Mouse (Mus musculus) left cerebral cortex, adult 9 months (tissue): ENCODE data around the gene Eif3f.

ENCODE experiments used
- DNase-seq, 2 experiments: peaks; one replicate each; pipeline ENCODE4 v3.0.0; 2022; ENCODE audit warnings: low spot score in 2 of 2

The Eif3f gene

DNA sequence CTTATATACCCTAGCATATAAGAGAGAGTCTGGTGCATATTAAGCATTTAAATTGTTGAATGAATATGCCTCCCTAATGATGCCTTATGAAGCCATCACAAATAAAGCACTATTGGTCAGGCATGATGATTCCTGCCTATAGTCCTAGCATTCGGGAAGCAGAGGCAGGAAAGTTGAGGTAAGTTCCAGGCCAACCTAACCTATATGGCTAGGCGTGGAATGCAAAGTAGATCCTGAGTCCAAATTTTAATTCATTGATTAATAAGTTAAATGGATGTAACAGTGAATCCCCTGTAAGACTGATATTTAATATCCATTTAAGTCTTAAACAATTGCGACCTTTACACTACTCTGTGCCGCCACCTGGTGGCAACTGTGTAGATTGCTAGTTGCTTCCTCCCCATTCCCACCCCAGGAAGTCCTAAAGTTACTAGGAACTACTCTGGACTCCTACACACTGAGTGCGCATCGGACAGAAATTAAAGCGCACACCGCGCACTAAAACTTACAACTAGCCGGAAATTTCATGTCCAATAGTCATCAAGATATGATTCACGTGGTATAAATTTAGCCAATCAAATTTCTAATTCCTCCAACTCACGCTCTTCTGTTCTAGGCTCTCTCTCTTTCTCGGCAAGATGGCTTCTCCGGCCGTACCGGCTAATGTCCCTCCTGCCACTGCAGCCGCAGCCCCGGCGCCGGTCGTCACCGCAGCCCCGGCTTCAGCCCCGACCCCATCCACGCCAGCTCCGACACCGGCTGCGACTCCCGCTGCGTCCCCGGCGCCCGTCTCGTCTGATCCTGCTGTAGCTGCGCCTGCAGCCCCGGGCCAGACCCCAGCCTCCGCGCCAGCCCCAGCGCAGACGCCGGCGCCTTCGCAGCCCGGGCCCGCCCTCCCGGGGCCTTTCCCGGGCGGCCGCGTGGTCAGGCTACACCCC lies at the start of gene Eif3f:
TSS of gene Eif3f (plus strand) at position 624 of the 938 bp plus-strand sequence.
- peak; percentile 96 to 99 for DNase-seq

DNA sequence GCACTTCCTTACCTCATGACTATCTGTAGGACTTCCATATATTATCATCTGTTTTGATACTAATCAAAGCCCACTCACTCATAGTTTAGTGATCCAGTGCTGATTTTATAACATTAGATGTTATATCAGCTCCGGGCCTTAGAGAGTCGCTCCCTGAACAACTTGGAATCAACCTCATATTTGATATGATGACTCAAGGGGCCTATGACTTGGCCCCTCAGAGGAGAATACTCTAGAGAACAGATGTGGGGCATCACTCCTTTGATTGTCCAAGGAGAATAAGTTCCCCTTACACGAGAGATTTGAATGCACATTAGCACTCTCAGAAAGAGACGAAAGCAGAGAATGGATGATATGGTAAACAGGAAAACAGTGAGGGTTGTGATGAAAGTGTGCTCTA lies 49.3 kb upstream of the Eif3f start, which contains the start of gene Olfr518:
TSS of gene Olfr518 (minus strand) at position 101 of the 400 bp plus-strand sequence.
- no peak for DNase-seq

DNA sequence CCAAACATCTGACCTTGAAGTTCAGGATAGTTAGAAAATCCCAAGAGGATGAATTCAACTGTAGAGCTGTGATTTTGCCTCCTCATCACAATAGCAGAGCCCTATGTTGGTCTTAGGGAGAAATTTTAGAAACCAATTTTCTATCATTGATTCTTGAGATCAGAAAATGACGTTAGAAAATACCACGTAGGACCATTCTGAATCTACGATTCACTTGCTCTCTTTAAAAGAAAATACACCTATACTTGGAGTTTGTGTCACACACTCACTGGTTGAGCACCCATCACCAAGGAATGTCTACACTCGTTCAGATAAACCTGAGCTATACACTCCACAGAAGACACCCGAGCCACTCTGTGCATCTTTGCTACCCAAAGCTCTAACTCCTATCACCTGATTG lies 39.9 kb upstream of the Eif3f start, which contains the start of gene Olfr519:
TSS of gene Olfr519 (minus strand) at position 101 of the 400 bp plus-strand sequence.
- no peak for DNase-seq

DNA sequence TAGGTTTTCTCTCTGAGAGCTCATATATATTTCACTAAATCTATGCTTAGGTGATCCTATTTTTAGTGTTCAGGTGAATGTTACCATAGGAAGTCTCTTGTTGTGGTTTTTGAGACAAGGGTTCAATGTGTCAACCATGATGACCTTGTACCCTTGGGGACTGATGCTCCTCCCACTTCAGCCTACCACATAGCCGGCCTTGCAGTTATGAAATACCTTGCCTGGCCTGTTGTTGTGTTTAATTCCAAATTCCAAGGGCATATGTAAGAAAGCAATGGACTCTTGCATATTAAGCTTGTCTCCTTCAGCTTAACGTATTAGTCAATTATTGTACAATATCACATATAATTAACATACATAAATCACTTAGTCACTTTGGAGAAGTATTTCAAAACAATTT lies 30.2 kb upstream of the Eif3f start:
- no peak for DNase-seq

DNA sequence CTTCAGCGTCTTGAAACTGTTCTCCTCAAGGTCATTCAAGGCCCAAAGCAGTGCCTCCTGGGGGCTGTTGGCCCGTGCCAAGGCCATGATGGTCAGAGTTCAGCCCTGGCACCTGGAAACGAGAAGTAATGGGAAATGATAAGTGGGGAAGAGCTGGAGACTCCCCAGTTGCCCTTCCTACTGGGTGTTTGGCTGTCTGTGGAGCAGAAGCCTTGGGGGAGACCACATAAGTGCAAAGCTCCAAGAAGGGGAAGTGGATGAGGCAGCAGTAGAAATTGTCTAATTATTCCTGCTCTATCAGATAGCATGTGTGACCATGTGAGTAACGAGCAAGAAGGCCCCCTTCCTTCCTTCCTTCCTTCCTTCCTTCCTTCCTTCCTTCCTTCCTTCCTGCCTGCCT lies 7.2 kb upstream of the Eif3f start:
- no peak for DNase-seq

DNA sequence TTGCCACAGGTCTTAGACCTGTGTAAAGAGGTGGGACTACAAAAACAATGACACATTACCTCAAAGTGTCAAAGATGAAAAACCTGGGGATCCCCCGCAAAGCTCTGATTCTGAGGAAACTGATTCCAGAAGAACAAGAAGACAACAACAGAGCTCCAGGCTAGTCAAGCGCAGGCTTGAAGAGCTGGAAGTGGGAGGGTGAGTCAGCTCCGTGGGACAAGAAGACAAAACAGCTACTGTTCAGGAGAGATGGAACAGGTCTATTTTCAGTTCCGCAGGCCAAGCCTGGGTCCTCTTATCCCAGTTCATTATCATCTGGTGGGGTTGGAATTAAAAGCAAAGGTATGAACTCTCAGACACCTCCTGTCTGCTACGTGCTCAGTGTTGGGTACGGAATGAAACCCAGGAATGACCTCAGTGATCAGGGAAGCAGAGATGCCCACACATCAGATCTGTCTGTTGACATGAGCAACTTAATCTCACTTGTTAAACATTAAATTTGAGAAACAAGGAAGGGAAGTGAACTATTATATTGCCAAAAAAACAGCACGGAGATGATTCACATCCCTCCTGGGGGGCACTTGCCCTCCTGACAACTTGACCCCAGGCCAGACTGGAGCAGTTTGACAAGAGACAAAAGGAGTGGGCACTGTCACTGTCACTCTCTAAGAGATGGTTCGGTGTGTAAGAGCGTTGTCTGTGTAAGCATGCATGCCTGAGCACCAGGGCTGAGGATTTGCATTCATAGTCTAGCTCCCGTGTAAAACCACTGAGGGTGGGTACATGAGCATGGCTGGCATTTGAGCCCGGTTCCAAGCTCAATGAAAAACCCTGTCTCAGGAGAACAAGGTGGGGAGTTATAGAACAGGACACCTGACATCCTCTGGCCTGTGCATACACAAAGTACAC lies 5.7 kb upstream of the Eif3f start:
- peak in 1 of 2 experiments; percentile 39 for DNase-seq

DNA sequence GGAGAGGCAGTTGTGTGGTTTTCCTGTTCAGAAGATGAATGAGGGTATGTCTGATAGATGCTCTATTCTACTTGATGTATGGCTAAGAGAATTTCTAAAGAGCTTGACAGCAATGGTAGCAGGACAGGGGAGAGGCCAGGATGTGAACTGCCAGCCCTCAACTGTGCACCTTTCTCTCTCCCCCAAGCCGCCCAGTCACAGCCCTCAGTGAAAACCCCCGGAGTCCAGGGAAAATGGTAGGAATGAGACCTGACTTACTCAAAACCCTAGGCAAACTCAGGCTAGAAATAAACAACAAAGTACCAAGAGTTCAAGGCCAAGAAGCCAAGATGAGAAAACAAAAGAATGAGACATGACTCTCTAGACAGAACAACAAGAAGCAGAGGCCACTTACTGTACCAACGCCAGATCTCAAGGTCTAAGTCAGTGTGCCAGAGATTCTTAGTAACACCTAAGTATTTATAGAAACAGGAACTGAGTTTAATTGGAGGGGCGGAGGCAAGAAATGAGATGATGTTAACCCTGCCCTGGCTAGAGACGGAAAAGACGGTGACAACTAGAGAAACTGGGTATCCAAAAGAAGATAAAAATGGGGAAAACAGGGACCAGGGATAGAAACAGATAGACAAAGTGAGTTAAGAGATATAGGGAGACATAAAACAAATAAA lies 4.4 kb upstream of the Eif3f start, which contains the start of gene Nlrp10:
TSS of gene Nlrp10 (minus strand) at position 453 of the 668 bp plus-strand sequence.
- DNase-seq: no peak

DNA sequence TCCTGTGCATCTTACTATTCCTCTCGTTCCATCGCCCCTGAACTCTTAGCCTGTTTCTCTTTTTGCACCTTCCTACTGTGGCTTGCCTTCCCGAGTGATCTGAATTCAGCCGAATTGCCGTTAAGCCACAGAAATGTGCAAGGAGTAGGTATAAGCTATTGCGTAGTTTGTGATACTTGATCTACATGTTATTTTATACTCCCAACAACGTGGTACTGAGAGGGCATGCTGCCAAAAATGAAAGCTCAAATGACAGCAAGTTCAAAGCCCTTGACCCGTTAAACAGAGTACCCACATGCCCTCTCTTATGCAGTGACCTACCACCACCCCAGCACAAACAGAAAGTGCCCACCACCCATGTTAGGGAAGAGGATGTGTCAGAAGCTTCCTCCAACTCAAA lies 619 bp downstream of the Eif3f start:
- no peak for DNase-seq

DNA sequence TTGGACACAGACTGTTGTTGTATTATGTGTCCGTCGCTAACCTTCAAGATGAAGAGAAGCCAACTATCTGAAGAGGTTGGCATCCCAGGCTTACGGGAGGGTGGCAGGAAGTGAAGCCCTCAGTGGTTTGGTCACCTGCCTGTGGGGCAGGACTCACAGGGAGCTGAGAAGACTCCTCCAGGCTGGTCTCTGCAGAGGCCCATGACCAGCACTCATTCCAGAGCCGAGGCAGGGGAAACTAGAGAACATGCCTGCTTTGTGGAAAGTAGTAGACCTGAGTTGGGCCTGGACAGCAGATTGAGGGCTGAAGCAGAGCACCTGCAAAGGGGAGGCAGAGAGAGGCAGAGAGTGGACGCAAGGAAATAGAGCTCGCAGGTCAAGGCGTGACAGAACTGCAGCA lies 1.2 kb downstream of the Eif3f start:
- no peak for DNase-seq

DNA sequence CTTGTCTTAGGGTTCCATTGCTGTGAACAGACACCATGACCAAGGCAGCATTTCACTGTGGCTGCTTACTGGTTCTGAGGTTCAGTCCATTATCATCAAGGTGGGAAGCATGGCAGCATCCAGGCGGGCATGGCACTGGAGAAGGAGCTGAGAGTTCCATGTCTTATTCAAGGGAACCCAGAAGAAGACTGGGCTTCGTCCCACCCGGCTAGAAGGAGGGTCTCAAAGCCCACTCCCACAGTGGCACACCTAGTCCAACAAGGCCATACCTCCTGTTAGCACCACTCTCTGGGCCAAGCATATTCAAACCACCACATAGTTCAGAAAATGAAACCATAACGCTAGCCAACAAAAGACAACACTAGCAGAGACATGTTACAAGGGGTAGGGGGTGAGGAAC lies 2.4 kb downstream of the Eif3f start:
- DNase-seq: no peak

DNA sequence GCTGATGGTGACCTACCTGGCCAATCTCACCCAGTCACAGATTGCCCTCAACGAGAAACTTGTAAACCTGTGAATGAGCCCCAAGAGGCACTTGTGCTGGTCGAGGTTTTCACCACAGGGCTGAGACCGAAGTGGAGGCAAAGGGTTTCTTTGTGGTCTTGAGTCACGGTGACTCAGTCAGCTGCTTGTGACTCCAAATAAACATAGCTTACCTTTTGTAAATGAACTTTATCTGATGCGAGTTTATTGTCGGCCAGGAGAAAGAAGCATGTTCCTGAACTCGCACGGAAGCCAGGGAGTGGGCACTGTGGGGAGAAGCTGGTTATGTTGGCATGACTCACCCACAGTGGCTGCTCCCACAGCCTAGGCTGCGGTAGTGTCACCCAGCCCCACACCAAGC lies 7.2 kb downstream of the Eif3f start:
- DNase-seq: no peak

DNA sequence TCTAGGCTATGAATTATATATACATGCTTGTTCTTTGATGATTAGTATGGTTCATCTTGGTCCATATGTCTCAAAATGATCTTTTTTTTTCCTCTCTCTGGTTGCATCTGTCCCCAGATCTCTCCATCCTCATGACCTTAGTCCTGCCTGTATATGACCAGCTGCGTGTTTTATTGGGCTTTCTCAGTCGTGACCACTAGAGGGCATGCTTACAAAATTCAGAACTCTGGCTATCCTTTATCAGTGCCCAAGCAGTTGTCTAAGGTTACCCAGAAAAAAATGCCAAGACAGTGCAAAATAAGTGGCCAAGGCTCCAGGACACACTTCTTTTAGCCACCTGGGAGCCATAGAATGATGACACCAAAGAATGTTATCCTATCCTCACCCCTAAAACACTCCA lies 9.8 kb downstream of the Eif3f start:
- peak in 1 of 2 experiments; percentile 59 for DNase-seq

DNA sequence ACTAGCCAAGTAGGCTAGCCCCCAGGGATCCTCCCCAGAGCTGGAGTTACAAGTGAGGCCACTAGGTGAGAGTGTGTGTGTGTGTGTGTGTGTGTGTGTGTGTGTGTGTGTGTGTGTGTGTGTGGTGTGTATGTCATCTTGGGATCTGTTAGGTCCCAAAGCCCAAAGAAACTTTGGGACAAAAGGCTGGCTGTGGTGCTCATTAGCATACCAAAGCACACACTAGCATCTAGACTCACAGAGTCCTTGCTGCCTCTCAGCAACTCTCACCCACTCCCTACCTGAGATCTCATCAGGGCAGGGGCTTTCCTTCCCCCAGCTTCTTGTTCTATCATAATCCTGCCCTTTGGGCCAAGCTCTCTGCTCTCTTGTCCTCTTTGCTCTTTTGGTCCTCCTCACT lies 14.4 kb downstream of the Eif3f start:
- no peak for DNase-seq

DNA sequence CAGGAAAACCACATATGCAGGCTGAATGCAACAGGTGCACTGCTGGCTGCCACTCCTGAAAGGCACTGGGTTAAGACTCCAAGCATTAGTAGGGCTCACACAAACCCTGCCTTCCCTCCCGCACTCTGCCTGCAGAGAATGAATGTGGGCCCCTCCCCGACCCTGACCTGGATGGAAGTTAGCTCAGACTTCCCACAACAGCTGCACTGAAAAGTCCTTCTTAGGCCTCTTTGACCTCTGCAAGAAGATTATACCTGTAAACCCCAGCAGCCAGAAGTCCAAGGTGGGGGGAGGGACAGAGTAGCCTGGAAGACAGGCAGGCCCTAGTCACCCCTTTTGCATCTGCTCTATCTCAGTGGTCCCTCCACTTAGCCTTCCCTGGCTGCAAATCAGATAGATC lies 15.1 kb downstream of the Eif3f start:
- no peak for DNase-seq

DNA sequence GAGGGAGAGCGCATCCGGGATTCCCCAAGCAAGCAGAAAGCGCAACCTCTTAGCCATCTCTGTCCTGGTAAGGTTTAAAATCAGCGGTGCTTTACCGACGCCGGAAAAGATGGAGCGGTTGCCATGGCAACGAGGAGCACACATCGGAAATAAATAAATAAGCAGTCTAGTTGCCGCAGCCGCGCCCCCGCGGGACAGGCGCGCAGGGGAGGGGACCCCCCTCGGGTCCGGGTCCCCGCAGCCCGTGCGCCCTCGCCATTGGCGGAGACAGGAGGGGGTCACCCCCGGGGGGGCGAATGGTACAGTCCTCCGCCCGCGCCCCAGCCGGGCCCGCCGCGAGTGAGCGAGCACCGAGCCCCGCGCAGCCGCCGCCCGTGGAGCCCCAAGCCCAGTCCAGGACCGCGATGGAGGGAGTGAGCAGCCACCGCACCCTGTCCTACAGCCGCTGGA lies 16.1 kb downstream of the Eif3f start, which contains the start of gene Tub:
TSS of gene Tub (plus strand) at position 27 of the 450 bp plus-strand sequence.
- peak; percentile 70 to 83 for DNase-seq

DNA sequence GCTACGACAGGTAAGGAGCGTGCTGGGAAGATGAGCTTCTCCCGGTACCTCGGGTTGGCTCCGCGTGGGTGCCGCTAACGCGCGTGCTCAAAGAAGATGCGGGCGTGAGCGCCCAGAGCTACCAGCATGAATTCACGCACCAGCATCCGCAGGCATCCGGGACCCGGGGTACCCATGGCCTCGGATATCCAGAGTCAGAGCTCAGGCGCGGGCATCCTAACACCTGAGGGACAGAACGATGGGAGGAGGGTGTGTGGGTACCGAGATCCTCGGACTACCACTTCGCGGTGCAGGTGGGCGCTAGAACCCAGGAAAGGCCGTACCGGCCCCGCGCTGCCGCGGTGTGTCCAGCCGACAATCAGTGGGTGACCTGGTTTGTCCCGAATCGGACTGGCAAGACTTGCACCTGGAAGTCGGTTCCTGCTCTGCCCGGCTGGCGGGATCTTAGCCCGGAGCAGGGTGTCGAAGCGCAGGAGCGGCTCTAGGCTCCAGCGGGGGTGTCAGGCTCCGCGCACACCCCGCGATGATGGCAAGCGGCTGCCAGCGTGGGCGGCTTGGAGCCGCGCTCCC lies 16.6 kb downstream of the Eif3f start:
- peak in 1 of 2 experiments; percentile 76 for DNase-seq

DNA sequence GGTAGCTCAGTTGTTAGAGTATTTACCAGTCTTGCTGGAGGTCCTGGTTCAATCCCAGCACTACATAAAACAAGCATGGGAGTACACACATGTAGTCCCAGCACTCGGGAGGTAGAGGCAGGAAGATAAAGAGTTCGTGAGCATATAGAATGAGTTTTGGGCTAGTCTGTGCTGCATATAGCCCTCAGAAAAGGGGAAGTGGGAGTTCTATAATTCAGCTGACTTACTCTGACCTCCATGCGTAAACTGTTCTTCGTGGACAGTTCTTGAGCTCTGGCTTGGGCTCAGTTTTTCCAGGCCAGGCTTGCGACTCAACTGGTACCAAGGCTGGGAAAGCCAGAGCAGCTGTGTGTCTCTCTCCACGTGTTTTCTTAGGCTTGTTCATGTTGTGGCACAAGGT lies 18.6 kb downstream of the Eif3f start:
- DNase-seq: no peak

DNA sequence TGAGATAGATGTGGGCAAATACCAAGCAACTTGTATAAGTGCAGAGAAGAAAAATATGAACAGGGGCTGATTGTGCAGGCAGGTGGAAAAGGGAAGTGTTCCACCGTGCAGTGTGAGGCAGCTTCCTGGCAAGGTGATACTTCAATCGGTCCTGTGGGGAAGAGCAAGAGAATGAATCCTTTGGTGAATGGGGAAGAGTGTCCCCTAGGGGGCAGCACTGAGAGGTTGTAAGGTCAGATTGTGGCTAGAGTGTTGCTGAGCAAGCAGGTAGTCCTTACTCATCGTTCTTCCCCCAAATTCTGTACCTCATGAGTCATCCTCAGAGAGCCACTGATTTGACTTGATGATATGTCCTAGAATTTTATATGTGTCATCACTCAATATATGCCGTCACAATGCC lies 20.0 kb downstream of the Eif3f start:
- DNase-seq: peak in 1 of 2 experiments; percentile 42

DNA sequence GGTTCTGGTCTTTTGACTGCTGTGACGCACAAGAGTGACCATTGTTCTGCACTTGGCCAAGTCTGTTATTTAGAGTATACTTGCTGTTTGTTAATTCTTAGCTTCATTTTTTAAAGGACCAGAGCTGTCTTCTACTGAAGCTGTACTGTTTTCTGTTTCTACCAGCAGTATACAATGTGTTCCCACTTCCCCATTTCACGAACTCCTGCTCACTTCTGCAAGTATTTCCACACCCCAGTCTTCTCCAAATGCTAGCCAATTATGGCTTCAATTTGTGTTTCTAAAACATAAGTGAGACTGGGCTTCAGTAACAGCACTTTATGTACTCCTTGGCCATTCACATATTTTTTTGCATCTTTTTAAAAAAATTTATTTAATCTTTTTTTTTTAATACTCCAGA lies 23.5 kb downstream of the Eif3f start:
- DNase-seq: no peak

DNA sequence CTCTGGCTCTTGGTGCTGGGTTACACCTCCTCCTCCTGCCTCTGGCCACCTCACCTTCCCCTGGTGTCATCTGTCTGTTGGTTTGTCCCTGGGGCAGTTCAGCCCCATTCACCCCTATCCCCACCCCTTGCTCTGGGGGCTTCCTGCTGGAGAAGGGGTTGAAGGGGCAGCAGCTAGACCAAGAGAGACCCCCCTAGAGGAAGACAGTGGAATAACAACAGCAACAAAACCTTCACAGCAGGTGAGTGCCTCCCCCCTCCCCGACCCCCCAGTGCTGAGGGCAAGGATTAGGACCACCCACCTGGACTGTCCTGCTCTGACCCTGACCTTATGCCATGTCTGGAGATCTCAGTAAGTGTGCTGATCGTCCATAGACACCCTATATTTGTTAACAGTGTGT lies 31.8 kb downstream of the Eif3f start:
- no peak for DNase-seq

DNA sequence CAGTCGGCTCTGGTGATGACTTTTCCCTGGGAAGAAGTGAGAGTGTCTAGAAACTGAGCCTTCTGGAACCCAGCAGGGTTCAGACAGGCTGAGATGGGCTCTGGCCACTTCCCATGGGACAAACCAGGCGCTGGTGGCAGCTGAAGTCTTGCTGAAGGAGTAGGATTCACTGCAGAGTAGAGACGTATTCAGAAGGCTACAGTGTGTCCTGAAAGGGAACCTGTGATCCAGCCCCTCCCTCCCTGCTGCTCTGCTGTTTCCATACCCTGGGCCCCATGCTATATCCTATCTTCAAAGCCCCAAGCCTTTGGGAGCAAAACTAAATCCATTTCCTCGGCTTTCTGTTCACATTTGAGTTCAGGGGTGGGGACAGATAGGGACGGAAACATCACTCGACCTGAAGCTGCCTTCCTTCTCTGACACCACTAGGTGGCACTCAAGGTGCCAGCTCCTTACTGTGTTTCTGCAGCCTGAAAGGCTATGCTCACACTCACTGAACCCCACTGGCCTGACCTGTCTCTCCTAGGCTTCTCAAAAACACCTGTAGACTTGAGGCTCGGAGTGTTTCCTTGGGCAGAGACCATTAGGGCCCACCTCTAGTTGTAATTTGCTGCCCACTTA lies 32.6 kb downstream of the Eif3f start:
- peak in 1 of 2 experiments; percentile 73 for DNase-seq
